Mouse (Mus musculus) cerebellum, adult 8-10 months (tissue): ENCODE data around the gene Lifr.

Source experiments
- DNase-seq: peaks from one replicate; pipeline ENCODE4 v3.0.0; 2022

The Lifr gene

GRCm38 (mm10) chr15:7081795-7082194 lies 8.6 kb upstream of the Lifr start:
- DNase-seq = no peak

- no peak for DNase-seq
Measured at GRCm38 (mm10) chr15:7082901-7083300, 7.5 kb upstream of the Lifr start.

GRCm38 (mm10) chr15:7084780-7085497 lies 5.5 kb upstream of the Lifr start:
- no peak for DNase-seq

- DNase-seq = no peak
Measured at GRCm38 (mm10) chr15:7088691-7089090, 1.7 kb upstream of the Lifr start.

- DNase-seq = no peak
Measured at GRCm38 (mm10) chr15:7092321-7092720, 1.9 kb downstream of the Lifr start.

- no peak for DNase-seq
Measured at GRCm38 (mm10) chr15:7099406-7099805, 9.0 kb downstream of the Lifr start.

- DNase-seq = no peak
Measured at GRCm38 (mm10) chr15:7100226-7100625, 9.8 kb downstream of the Lifr start.

- DNase-seq = no peak
Measured at GRCm38 (mm10) chr15:7103051-7103450, 12.6 kb downstream of the Lifr start.

- DNase-seq = no peak
Measured at GRCm38 (mm10) chr15:7105224-7105623, 14.8 kb downstream of the Lifr start.

- DNase-seq = no peak
Measured at GRCm38 (mm10) chr15:7108160-7108559, 17.7 kb downstream of the Lifr start.

- no peak for DNase-seq
Measured at GRCm38 (mm10) chr15:7112227-7112907, 22.0 kb downstream of the Lifr start.

- no peak for DNase-seq
Measured at GRCm38 (mm10) chr15:7113906-7114305, 23.5 kb downstream of the Lifr start.

- DNase-seq = no peak
Measured at GRCm38 (mm10) chr15:7115326-7116003, 25.1 kb downstream of the Lifr start.

- DNase-seq = no peak
Measured at GRCm38 (mm10) chr15:7116216-7116615, 25.8 kb downstream of the Lifr start.

- DNase-seq = no peak
Measured at GRCm38 (mm10) chr15:7116699-7117098, 26.3 kb downstream of the Lifr start.

- no peak for DNase-seq
Measured at GRCm38 (mm10) chr15:7117944-7118343, 27.5 kb downstream of the Lifr start.

- no peak for DNase-seq
Measured at GRCm38 (mm10) chr15:7118849-7119248, 28.4 kb downstream of the Lifr start.

GRCm38 (mm10) chr15:7119930-7120512 lies 29.6 kb downstream of the Lifr start:
- no peak for DNase-seq

GRCm38 (mm10) chr15:7123781-7124450 lies 33.5 kb downstream of the Lifr start:
- no peak for DNase-seq

- DNase-seq = no peak
Measured at GRCm38 (mm10) chr15:7126171-7126570, 35.8 kb downstream of the Lifr start.

GRCm38 (mm10) chr15:7128627-7129126 lies 38.3 kb downstream of the Lifr start:
- no peak for DNase-seq

- peak; percentile 82 for DNase-seq
Measured at GRCm38 (mm10) chr15:7129127-7129943, 38.9 kb downstream of the Lifr start.
